Mouse (Mus musculus) thymus, postnatal 36 days (tissue): Measurements from ENCODE around the gene Rnf8.
A peak's percentile ranks its signal among the peaks of the same experiment; 100 is the strongest.

Experiments
- DNase-seq, 2 experiments: peaks; one replicate each; pipeline ENCODE4 v3.0.0; 2022; ENCODE audit warnings: mixed read lengths in 2 of 2

The Rnf8 gene

GRCm38 (mm10) chr17:29628946-29629345 is 14.4 kb downstream of the Rnf8 start:
- DNase-seq = no peak

GRCm38 (mm10) chr17:29629620-29630019 is 15.0 kb downstream of the Rnf8 start:
- no peak for DNase-seq

GRCm38 (mm10) chr17:29632312-29632711 is 17.7 kb downstream of the Rnf8 start:
- DNase-seq = no peak

- DNase-seq = no peak
These were observed 20.9 kb downstream of the Rnf8 start for GRCm38 (mm10) chr17:29635492-29635891.

- DNase-seq = no peak
These were observed 21.5 kb downstream of the Rnf8 start for GRCm38 (mm10) chr17:29636118-29636517.

GRCm38 (mm10) chr17:29637377-29637776 is 22.8 kb downstream of the Rnf8 start:
- DNase-seq = no peak

- no peak for DNase-seq
These were observed 23.3 kb downstream of the Rnf8 start for GRCm38 (mm10) chr17:29637895-29638294.

GRCm38 (mm10) chr17:29640971-29641370 is 26.4 kb downstream of the Rnf8 start:
- no peak for DNase-seq

GRCm38 (mm10) chr17:29642219-29642618 is 27.6 kb downstream of the Rnf8 start:
- no peak for DNase-seq

GRCm38 (mm10) chr17:29658249-29658648 is 43.7 kb downstream of the Rnf8 start:
- no peak for DNase-seq

GRCm38 (mm10) chr17:29660076-29660761 is 45.6 kb downstream of the Rnf8 start, which contains the start of gene Cmtr1:
Gene Cmtr1 (plus strand): TSS chr17:29660595.
- peak; percentile 94 for DNase-seq

GRCm38 (mm10) chr17:29660762-29661391 is 46.3 kb downstream of the Rnf8 start:
- peak; percentile 44 to 52 for DNase-seq

- no peak for DNase-seq
These were observed 47.6 kb downstream of the Rnf8 start for GRCm38 (mm10) chr17:29662145-29662544.

- no peak for DNase-seq
These were observed 53.7 kb downstream of the Rnf8 start for GRCm38 (mm10) chr17:29668051-29668986.

- DNase-seq = no peak
These were observed 54.4 kb downstream of the Rnf8 start for GRCm38 (mm10) chr17:29669030-29669429.

- no peak for DNase-seq
These were observed 55.3 kb downstream of the Rnf8 start for GRCm38 (mm10) chr17:29669936-29670335.

GRCm38 (mm10) chr17:29671021-29671420 is 56.4 kb downstream of the Rnf8 start:
- DNase-seq = no peak

GRCm38 (mm10) chr17:29673325-29673724 is 58.7 kb downstream of the Rnf8 start:
- no peak for DNase-seq

- DNase-seq = no peak
These were observed 63.9 kb downstream of the Rnf8 start for GRCm38 (mm10) chr17:29678526-29678925.

GRCm38 (mm10) chr17:29679038-29679767 is 64.6 kb downstream of the Rnf8 start:
- no peak for DNase-seq

- DNase-seq = no peak
These were observed 65.6 kb downstream of the Rnf8 start for GRCm38 (mm10) chr17:29680174-29680573.

- no peak for DNase-seq
These were observed 66.3 kb downstream of the Rnf8 start for GRCm38 (mm10) chr17:29680921-29681320.

GRCm38 (mm10) chr17:29681669-29682068 is 67.1 kb downstream of the Rnf8 start:
- DNase-seq = no peak
